Mouse (Mus musculus) CD4-positive, CD25-positive, alpha-beta regulatory T cell, adult 4 months (primary cell): ENCODE measurements around the gene Dock2. TPM values are rescaled to one million over a fixed set of nuclear protein-coding genes. Genes with fewer than 3 reads are reported as not detected.
A peak's percentile ranks its signal among the peaks of the same experiment; 100 is the strongest.

ENCODE experiments used
- ATAC-seq: one replicate; pipeline ENCODE4 v1.8.0; 2017
- polyA plus RNA-seq, 2 experiments: library from polyadenylated mRNA; unstranded; fragments of 100-300 nt; shearing (Covaris generic); gene quantifications; one replicate each; pipeline ENCODE4 v1.2.1; 2017

Gene Dock2
- polyA plus RNA-seq, 2 experiments from 2014 or later = 247 to 339 TPM

GRCm38 (mm10) chr11:34525096-34525891 is 258.4 kb downstream of the Dock2 start:
- no peak for ATAC-seq

DNA sequence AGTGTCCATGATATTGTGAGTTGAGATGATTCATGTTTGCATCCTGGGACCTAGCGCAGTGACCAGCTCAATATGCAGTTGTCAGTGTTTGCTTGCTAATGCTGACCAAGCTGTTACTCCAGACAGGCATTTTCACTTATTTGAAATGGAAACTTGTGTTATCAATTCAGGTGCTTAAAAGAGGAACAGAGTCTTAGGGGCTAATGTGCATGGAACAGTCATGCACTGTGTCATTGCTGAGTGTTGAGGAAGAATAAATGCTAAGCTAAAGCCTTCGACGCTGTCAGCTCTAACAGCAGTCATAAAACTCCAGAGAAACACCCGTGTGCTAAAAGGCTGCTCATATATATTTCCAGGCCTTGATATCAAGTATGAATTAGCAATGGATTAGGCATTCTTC is 259.1 kb downstream of the Dock2 start:
- ATAC-seq = no peak

GRCm38 (mm10) chr11:34518566-34518965 is 265.1 kb downstream of the Dock2 start:
- ATAC-seq = no peak

DNA sequence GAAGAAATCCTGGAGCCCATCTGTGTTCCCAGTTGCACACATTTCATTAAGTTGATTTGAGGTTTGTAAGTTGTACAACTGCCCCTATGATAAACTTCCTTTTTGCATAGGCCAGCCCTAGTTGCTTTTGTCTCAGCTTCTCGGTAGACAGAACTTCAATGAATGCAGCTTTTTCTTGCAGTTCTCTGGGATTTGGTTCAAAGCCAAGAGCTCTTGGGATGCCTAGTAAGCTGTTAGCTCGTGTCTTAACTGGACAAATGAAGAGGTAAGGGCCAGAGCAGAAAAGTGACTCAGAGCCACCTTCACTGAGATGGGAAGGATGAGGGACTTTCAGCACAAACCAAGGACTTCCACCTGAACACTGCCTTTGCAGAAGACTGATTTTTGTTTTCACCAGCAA is 266.7 kb downstream of the Dock2 start:
- ATAC-seq = no peak

GRCm38 (mm10) chr11:34515301-34515700 is 268.4 kb downstream of the Dock2 start:
- no peak for ATAC-seq

- peak; percentile 80 for ATAC-seq
Observed at GRCm38 (mm10) chr11:34506390-34506789, 277.3 kb downstream of the Dock2 start.

- no peak for ATAC-seq
Observed at GRCm38 (mm10) chr11:34499663-34500062, 284.0 kb downstream of the Dock2 start.

GRCm38 (mm10) chr11:34494682-34495081 is 289.0 kb downstream of the Dock2 start:
- ATAC-seq = no peak

- ATAC-seq = no peak
Observed at GRCm38 (mm10) chr11:34492986-34493385, 290.7 kb downstream of the Dock2 start.

- ATAC-seq = no peak
Observed at GRCm38 (mm10) chr11:34492223-34492622, 291.5 kb downstream of the Dock2 start.

GRCm38 (mm10) chr11:34489548-34489947 is 294.1 kb downstream of the Dock2 start:
- ATAC-seq = peak; percentile 70

GRCm38 (mm10) chr11:34479301-34479700 is 304.4 kb downstream of the Dock2 start:
- ATAC-seq = no peak

DNA sequence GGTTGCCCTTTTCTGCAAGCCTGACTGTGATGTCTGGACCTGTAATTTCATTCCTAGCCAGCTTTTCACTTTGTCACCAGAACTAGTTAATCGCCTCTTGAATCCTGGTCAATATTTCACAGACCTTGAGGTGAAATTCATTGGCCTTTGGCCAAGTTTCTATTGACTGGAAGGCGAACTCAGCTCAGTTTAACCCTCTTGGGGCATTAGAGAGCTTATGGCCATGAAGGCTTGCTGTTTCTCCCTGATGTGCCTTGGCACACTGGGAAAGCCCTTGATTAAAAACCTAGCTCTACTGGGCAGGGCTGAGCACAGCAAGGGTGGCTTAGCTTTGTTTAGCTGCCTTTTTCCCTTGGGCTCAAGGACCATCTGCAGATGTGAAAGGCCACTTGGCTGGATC is 313.9 kb downstream of the Dock2 start:
- ATAC-seq = no peak

- ATAC-seq = no peak
Observed at GRCm38 (mm10) chr11:34468571-34468970, 315.1 kb downstream of the Dock2 start.

DNA sequence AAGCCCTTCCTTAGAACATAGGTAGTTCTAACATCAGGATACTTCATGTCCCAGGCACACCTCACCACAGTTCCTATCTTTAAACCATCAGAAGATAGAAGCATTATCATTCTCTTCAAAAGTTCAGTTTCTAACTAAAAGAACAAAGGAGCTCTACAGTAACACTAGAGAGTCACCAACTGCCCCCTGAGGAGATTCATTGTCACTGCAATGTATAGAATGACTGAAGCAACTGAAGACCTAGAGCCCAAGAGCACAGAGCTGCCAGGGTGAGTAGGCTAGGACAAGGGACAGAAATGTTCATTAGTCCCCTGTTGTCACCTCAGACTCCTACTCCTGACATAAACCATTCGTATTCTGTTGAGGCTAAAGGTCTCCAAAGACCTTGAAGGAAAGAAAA is 316.6 kb downstream of the Dock2 start:
- no peak for ATAC-seq

DNA sequence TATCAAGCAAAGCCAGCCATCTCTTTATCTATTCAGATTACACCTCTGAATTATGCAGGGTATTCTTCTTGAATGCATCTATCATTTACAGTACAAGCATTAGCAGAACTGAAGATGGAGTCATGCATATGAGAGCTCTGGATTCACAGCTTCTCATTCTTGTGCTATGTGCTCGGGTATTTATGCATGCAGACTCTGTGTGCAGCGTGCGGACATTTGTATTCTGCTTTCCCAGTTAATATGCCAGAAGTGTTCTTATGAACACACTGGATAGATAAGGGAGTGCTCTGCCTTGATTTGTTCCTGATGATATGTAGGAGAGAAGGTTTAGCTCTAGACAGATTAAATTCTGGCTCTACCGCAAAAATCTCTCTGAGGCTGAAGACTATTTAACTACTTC is 333.7 kb downstream of the Dock2 start:
- ATAC-seq = no peak

GRCm38 (mm10) chr11:34447891-34448290 is 335.8 kb downstream of the Dock2 start:
- ATAC-seq = no peak

- ATAC-seq = no peak
Observed at GRCm38 (mm10) chr11:34438429-34438828, 345.3 kb downstream of the Dock2 start.

DNA sequence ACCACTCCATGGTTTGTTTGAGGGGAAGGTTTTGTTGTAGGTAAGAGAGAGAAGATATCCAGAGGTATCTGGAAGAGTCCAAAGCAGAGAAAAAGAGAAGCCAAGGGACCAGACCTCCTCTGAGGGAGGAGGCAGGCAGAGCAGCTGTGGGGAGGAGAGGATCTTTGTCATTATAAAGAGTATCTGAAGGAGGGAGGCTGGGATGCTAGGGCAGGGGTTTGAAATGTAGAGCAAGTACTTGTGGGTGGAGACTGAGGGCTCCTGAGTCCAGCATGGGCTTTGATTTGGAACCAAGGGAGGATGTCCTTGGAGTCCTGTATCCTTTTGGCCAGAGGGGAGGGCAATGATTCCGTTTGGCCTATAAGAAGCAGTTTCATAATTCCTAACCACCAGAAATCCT is 346.2 kb downstream of the Dock2 start:
- ATAC-seq = no peak

DNA sequence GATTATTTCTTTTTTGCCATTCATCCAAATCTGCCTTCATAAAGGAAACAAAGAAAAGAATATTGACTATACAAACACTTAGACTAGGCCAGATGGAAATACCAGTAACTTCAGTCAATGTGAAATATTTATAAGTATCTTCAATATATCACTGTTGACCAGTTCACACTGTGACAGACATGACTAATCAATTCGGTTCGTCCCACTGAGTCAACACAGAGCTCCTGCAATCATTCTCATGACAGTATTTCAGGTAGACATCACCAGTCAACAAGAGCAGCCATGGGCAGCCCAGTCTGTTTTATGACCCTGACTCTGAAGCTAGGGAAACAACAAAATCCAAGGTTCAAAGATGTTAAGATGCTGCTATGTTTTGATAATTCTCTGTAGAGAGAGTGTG is 351.7 kb downstream of the Dock2 start:
- ATAC-seq = no peak

DNA sequence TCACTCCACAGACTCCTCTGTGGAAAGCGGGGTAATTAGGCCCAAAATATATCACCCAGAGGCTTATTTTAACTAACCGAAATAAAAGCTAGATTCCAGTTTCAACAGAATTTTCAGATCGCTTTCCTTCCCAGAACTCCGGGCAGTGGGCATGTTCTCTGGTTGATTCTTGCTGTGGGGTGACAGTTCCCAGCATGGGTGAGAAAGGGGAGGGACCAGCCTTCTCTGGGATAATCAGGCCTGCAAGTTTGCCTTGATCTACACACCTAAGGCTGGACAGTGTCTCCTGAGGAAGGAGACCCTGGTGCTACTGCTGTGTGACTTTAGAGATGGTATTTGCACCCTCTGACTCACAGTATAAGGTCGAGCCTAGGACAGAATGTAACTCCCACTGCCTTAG is 352.3 kb downstream of the Dock2 start:
- ATAC-seq = no peak

GRCm38 (mm10) chr11:34430940-34431339 is 352.8 kb downstream of the Dock2 start:
- no peak for ATAC-seq

GRCm38 (mm10) chr11:34427212-34427611 is 356.5 kb downstream of the Dock2 start:
- ATAC-seq = no peak

DNA sequence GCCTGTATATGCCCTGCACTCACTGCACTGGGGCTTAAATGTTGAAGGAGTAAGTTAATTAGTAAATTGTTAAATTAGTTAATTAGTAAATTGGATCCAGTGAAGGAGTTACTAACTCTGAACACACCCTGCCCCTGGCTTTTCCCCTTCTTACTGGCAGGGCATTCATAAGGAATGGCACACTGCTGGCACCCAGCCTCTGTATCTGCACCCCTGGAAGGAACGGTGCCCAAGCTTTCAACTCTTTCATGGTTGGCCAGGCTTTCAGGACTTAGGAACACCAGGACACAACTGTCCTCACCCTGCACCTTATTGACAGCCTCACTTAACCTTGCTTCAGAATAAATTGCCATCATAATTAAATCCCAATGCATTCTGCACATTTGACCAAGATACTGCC is 359.1 kb downstream of the Dock2 start:
- no peak for ATAC-seq

DNA sequence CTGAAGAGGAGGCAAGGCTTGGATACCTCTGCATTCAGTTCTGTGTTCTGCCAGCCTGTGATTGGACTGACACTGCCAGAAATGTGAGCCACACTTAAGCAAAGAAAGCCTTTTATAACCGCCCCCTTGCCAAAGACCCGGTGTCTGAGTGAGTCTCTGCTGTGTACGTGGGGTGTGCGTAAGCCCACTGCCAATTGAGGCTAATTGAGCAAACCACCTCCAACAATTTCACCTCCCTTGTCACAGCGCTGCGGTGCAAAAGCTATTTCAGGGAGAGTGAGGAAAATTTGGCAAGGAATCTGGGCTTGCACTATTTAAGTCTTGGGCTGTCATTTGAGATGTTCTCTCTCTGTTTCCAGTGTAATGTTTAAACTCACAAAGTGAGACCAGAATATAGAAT is 362.6 kb downstream of the Dock2 start:
- ATAC-seq = no peak
